Mouse (Mus musculus) embryo, embryonic 11.5 days (tissue): ENCODE measurements around the gene Iqsec1.

Experiments used
- DNase-seq: peaks from one replicate; pipeline ENCODE4 v3.0.0-alpha.2; 2012; ENCODE audit warnings: low read depth, low spot score

Gene Iqsec1

DNA sequence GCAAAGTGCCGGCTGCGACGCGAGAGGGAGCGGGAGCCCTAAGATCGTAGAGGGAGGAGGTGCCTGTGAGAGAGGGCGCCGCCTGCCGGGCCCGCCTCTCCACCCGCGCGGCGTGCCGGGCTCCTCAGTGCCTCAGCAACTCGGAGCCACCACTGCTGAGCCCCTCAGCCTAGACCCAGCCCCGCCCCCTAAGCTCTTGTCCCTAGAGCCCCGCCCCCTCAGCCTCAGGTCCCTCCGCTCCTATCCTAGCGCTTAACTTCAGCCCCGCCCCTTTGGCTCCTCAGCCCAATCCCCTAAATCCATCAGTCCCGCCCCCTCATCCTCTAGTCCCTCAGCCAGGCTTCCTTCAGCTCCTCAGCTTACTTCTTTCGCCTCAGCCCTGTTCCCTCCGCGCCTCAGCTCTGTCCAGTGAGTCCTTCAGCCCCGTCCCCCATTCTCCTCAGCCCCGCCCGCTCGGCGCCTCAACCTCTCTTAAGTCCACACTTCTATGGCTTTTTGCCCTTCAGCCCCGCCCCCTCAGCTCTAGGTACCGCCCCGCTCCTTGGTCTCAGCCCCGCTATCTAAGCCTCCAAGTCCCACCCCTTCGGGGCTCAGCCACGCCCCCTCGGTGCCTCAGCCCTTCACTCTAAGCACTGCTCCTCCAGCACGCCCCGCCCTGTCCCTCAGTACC lies at the start of gene Iqsec1:
Gene Iqsec1 (minus strand): TSS at position 38 of the 670 bp plus-strand sequence.
- DNase-seq, result peak; percentile 94

DNA sequence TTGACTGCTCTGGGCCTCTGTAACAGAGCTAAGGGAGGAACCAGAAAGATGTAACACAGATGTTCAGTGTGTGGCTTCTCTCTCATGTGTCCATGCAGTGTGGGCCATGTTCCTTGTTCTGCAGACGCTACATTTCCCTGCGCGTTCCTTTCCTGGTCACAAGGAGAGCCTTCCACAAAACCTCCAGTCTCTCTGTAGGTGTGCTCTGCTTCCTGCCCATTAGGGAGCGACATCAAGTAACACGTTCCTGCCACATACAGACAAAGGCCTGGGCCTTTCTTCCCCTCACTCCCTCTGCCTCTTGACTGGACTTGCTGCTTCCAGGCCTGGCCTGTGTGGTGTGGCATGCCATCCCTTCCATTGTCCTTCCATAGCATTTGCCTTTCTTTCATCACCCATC lies 39.8 kb upstream of the Iqsec1 start:
- DNase-seq, result no peak

DNA sequence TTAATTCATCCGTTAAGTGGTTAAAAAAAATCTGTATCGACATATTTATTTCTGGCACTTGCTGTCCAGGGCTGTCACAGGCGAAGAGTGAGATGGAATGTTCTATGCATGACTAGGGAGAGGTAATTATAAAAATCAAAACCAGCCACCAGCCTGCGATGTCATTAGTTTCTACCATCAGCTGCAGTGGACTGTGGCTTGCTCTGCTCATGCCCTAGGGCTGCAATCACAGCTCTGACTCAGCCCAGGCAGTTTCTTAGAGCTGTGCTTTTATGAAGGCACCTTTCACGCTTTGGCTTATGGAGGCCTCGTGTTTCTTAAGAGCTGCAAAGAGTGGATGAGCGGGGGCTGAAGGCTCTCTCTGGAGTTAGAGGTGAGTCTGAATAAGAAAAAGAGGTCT lies 32.3 kb upstream of the Iqsec1 start:
- no peak for DNase-seq

DNA sequence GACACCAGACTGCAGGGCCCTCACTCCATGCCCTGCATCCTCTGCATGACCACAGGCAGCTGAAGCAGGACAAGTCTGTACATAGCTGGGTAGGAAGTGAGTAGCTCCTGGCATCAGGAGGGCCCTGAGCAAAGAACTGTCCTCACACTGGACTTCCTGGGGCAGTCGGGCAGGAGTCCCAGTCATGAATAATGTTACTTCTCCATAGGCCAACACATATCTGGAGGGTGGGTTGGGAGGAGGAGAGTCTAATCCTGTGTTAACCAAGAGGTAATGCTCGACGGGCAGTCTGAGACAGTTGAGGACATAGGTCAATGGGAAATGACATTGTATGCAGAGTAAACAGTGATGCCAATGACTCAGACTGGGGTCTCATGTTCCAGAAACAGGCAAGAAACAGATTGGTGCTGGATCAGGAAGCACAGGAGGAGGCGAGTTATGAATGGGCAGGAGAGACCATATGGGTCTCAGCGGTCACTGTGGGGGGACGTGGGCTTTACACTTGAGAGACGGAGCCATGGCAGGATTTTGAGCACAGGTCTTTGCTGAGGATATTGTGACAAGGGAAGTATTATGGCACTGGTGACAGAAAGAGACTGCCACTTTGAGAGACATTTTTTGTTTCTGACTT lies 28.2 kb upstream of the Iqsec1 start:
- no peak for DNase-seq

DNA sequence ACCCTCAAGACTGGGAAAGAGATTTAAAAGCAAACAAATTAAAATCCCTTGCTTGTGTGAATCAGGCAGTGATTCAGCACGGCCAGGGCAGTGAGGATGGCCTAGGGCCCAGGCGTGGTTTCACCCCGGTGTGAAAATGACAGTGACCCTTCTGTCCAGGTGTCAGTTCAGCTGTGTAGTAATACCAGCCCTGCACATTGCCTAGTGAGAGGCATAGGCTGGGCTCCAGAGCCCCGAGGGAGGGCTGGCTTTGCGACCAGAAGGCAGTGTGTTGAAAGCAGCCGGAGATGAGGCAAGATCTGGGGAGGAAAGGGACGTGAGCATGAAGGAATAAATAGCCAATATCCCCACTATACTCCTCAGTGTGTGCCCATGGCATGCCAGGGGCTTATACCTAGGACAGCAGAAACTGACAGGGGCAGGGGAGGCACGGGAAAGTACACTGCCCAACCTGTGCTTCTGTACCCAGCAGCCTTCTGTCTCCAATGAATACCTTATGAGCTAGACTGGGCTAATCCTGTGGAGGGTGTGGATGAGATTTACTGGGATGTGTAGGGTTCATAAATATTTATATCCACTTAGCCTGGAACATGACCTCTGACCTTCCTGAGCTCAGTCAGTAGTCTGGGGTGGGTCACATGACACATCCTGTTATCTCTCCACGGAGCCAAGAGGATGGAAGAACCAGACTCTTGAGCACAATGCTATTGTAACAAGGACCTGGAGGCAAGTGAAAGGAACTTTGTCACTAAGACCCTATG lies 25.9 kb upstream of the Iqsec1 start:
- no peak for DNase-seq

DNA sequence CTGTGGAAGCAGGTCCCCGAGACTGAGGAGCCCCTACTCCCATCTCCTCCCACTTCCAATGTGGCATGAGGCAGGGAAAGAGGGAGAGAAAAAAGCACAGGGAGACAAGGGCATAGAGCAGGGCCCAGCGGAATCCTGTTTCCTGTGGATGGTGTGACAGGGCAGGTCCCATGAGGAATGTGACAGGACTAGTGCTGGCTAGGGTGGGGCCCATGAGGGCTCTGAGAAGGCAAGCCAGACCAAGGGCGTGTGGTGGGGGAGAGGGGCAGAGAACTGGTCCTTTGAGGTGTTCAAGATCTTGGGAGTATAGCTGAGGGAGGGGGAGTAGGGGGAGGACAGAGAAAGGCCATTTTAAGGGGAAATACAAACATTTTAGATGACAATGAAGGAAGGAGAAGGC lies 24.0 kb upstream of the Iqsec1 start:
- no peak for DNase-seq

DNA sequence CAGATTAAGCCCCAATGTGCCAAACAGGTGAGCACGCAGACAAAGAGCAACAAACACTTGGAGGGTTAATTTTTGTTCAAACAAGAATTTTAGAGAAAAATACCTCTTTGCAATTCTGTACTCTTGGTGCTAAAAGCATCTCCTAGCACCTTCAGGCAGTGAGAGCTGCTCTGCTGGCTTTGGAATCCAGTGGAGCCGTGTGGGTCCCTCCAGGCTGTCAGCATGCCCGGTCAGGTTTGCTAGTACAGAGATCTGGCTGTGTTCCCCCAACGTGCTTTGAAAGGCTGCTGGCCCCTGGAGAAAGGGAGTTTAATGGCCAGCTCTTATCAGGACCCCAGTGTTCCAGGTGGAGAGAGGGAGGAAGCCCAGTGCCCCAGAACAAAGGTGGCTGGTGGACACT lies 23.1 kb upstream of the Iqsec1 start:
- DNase-seq, result no peak

DNA sequence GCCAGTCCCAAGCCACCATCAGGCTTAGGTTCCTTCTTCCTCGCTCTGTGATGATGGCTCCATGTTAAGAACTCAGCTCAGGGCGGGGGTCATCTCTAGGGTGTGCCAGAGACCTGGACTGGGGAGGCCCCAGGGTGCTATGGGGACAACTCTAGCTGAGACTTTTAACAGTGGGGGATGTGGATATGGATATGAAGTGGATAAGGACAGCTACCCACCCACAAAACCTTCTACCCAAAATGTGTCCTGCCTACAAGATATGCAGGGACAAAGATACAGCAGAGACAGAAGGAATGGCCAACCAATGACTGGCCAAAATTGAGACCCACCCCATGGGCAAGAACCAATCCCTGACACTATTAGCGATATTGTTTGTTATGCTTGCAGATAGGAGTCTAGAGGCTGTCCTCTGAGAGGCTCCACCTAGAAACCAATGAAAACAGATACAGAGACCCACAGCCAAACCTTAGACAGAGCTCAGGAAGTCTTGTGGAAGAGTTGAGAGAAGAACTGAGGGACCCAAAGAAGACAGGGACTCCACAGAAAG lies 19.9 kb upstream of the Iqsec1 start:
- DNase-seq, result no peak

DNA sequence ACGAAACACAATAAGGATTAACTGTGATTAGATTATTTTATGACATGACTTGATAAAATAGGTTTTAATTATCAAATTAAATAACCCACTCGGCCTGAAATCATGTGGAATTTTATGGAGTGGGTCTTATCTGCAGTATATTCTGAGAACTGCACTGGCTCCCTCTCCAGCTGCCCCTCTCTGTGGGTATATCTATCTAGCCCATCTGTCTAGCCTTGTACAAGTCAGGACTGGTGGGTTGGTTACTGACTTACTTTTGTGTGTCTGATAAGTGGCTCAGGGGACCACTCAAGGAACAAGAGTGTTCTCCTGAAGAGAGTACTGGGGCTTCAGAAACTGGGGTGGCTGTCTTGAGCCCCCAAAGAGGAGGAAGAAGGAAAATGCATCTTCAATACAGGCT lies 18.7 kb upstream of the Iqsec1 start:
- no peak for DNase-seq

DNA sequence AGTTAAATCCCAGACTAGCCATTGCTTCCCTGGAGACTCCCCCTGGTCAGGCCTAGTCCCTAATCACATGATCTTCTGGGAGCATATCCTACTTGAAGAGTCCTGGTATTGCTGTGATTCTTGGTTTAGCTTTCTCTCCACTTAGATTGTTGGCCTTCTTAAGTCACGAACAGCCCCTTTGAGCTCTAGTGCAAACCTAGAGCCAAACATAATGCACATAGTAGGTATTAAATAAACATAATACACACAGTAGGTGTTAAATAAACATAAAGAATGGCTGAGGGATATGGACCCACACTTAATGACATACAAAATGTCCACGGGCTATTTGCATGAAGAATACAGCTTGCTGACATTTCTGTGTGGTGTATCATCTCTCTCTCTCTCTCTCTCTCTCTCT lies 15.7 kb upstream of the Iqsec1 start:
- DNase-seq, result no peak

DNA sequence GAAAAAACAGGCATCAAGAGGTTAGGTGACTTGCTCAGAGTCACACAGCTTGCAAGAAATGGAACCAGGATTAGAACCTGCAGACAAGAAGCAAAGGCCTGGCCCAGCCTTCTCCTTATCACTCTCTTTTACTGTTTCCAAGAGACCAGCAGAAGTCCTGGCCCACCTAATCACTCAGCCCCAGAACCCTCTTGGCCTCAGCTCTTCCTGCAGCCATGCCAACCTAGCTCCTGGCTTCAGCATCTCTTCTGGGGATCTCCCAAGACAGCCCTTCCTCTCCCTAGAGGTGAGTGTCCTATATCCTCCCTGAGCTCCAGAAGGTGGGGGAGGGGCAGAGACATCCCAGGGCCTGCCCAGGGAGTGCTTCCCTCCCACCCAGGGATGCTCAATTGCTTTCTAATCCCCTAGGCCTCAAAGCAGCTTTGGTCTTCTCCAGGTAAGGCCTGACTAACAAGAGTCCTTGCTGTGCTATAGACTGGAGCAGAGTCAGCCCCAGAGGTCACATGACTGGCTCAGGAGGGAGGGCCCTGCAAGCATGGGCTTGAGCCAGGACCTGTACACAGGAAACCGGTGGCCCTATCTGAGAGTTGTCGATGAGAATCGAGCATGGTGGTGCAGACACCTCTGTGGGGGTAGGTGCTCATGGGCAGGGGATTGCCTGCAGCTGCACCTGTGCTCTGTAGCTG lies 15.0 kb upstream of the Iqsec1 start:
- DNase-seq, result no peak

DNA sequence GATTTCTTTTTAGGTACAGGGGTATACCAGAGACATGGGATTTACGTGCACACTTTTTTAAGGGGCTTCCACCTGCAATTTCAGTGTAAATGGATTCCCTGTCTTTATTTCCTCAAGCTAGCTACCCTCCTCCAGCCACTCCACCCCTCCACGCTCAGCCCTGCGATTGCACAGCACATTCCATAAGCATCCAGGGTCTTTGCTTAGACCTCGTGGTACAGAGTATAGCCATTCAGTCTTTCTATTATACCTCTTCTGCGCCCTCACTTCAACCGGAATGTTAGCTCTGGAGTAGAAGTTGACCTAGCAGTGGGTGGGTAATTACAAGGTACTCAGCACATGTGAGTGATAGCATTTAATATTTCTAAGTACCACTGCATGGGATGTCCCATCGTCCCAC lies 13.1 kb upstream of the Iqsec1 start:
- no peak for DNase-seq

DNA sequence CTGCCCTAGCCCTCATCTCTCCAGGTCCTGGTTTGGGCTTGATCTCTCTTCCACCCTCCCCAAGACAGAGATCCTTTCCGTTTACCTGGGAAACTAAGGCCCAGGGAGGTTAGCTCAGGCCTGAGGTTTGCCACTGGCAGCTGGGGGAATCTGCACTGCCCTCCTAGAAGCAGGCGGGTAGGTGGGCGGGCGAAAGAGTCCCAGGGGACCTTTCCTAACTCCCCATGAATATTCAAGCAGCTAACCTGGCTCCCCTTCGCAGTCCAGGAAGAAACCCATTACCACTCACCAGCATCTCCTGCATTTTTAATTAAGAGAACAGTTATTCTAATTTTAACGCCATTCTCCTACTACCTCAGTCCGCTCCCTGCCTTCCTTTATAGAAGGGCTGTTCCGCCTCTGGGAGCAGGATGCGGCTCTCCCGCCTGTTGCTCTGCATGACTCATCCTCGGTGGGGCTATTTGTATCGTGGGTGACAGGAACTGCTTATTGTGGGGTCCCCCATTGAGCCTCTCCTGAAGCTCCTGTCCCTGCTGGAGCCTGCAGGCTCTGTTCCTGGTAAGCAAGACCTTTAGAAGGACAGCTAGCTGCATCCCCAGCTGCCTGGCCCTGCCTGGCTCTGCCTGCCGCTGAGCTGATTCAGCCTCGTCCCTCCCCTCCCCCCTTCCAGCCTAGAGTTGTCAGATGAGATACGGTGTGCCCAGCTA lies 12.5 kb upstream of the Iqsec1 start:
- no peak for DNase-seq

DNA sequence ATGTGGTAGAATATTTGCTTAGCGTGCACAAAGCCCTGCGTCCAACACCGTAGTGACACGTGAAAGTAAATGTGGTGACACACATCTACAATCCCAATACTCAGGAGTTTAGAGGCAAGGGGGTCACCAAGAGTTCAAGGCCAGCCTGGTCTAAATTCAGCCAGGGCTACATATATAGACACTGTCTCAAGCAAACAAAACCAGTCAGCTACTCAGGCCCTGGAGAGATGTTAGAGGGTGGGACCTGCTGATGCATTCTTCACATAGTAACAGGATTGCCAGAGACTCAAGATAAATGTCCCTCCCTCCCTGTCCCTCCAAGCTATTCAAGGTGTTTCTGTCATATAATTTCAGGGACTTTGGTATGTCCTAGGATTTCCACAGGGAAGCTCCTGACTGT lies 10.7 kb upstream of the Iqsec1 start:
- DNase-seq, result no peak

DNA sequence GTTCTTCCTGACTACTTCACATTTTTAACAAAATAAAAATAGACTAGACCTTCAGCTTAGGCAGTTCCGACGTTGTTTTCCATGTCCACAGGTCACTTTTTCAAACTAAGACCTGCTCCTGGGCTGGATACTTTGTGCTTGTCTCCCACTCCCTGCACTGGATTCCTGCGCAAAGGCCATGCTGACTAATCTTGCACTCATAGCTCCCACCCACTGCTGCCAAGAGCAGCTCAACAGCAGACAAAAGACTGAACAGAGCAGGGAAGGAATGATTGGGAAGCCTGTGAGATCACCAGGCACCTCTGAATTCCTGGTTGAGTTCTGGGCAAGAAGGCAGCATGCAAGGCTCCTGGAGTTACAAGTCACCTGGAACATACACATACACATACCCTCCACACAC lies 8.5 kb upstream of the Iqsec1 start:
- no peak for DNase-seq

DNA sequence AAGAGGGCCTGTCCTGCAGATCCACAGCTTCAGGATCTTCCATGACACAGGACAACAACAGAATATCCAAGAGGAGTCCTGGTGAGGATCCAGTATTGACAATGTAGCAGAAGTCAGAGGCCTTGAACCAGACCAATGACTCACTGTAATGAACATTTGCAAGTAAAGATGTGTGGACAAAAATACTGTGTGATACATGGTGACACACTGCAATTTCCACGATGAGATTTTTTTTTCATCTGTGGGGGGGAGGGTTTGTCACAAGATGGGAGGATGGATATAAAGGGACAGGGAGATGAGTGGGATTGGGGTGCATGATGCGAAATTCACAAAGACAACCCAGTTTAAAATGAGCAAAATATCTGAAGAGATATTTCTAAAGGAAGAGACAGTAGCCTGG lies 7.7 kb upstream of the Iqsec1 start:
- no peak for DNase-seq

DNA sequence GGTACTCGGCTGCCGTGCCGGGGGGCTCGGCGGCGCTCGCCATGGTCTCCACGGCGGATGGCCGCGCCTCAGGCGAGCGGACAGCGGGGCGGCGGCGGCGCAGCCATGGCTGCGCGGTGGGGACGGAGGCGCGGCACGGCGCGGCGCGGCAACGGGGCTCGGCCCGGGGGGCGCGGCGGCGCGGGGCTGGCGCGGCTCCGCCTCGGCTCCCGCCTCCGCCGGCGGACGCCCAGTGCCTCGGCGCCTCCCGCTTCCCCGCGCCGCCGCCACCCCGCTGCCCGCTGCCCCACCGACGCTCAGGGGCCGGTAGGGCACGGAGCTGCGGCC lies 223 bp downstream of the Iqsec1 start:
- no peak for DNase-seq

DNA sequence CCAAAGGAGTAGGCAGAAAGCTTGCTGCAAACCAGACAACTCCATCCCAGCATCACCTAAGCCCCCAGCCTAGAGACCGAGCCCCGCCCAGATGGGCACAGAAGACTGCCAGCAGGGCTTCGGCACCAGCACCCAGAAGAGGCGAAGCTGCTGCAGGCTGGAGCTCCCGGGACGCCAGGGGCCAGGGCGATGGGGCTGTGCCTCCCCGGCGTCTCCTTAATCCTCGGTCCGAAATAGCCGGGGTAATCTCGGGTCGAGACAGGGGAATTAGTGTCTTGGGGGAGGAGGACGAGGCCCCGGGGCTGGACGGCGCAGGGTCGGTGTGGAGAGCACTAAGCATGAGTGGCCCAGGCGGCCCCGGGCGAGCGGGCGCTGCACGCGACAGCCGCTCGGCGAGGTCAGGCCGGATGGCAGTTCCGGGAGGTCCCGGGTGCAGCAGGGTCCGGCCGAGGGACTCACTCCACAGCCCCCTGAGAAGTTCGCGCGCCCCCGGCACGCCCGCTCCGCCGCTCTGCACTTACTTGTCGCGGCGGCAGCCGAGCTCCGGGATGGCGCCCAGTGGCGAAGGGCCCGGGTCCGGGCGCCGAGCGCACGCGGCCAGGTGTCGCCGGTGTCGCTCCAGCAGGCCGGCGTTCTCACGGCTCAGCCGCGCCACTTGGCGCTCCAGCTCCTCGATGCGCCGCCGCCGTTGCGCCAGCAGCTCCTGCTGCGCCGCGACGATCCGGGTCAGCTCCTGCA lies 755 bp downstream of the Iqsec1 start:
- DNase-seq, result peak; percentile 30

DNA sequence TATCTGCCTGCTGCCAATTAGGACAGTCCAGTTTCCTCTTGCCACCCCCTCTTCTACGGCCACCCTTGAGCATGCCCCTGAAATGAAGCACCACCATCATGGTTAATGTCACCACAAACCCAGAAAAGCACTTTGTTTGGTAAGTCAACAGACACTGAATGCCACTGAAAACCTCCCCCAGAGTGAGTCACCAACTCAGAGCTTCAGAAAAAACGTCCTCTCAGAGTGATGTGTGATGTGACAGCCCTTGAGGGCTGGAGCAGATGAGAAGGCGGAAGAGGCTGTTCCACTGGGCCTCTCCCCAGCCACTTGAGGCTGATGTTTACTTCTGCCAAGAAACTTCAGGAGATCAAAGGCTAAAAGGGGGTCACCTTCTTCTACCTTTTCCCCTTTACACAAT lies 4.4 kb downstream of the Iqsec1 start:
- no peak for DNase-seq

DNA sequence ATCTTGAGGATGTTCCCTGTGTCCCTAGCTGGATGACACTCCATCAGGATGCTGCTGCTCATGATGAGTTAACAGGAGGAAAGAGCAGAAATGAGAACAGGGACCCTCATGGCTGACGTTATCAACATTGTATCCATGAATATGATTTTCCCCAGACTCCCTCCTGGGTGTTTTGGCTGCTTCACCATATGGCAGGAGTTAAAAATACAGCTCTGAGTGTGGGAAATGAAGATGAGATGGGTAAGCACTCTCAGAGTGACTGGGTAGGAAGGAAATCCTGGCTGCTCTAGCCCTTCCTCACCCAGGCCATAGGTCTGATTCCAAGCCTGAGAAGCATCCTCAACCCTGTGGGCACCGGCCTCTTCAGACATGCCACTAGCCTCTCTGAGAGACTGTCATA lies 14.2 kb downstream of the Iqsec1 start:
- no peak for DNase-seq

DNA sequence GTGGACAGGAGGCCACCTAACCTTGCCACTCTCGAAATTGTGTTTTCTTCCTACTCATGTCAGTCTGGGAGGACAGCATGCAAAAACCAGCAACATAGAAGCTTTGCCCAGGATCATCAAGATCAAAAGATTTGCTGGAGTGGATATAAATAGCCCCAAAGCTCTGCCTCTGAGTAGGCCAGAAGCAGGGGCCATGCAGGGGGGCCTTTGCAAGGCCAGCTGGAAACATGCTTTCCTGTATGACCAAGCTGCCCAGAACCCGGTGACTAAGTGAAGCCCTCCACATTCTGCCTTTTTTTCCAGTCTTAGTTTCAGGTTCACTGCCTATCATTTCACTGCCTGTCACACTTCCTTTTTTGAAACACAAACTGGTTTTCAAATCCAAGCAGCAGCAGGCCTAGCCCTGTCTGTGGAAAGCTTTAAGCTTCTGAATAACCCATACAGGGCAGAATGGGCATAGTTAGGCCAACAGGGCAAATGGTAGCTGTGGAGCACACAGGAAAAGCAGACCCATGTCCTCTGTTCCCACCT lies 19.1 kb downstream of the Iqsec1 start:
- DNase-seq, result no peak
